Mouse (Mus musculus) natural killer cell, adult 2 months (primary cell): ENCODE measurements around the gene Babam2.

ENCODE experiments used
- DNase-seq, 2 experiments: peaks; one replicate each; pipeline ENCODE4 v3.0.0; 2022; ENCODE audit warnings: low spot score in 2 of 2

The Babam2 gene

DNA sequence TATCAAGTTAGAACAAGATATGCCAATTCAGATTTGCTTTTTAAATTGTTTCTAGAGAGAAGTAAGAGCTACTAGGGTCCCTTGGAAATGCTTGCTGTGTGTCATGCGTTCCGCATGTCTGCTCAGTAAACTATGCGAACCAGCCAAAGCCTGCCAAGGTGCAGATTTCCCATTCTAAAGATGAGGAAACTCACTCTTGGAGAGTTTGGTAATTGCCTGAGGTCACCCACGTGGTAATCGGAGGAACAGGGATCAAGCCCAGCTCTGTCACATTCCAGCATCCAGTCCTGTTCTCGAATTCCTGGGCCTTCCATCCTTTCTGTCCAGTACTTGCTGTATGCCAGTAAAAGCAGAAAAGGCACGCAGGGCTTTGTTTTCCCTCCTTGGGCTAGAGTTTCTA is 345.7 kb downstream of the Babam2 start:
- no peak for DNase-seq

DNA sequence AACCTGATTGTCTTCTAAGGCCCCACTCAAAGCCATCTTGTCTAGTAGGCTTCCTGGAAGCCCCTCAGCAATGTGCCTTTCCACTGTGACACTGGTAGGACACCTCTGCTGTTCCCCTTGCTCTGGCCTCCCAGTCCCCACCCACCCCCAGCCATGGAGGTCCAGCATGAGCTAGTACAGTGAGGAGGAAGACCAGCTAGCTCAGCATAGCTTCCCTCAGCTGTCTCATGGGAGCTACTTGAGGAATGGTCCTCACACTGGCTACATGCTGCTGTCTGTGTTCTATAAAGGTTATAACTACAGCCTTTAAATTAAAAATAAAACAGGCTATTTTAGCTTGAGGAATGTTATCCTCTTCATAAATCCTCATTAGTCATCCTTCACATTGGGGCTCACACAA is 346.5 kb downstream of the Babam2 start:
- no peak for DNase-seq

DNA sequence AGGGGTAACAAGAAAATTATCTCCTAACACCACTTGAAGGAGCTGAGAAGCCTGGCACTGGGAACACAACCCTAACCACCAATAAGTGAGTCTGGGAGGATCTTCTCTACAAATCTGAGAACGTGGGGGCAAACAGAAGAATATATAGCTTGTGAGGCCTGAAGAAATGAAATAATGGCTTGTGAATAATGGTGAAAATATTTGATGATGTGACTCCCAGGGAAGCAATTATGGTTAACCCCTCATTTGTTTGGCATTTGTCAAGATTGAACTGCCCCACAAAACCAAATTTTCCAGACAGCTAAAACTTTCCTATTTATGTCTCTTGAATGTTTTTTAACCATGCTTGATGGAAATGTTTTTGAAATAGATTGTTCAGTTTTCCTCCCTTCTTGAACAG is 354.4 kb downstream of the Babam2 start:
- no peak for DNase-seq

DNA sequence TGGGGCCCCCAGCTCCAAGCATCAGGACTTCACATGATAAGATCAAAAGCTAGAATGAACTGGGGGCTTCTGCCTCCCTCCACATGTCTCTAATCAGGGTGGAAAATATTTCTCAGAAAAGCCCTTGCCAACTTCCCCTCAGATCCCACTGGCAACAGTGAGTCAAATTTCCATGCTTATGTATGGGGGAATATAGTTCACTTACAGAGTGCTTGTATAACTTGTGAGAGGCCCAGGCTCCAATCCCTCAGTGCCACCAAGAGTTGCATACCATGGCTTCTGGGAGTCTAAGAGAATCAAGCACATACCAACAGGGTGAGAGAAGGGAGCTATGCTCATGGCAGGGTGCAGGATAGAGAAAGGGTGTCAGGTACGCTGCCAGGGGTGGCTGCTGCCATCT is 355.0 kb downstream of the Babam2 start:
- DNase-seq = no peak

DNA sequence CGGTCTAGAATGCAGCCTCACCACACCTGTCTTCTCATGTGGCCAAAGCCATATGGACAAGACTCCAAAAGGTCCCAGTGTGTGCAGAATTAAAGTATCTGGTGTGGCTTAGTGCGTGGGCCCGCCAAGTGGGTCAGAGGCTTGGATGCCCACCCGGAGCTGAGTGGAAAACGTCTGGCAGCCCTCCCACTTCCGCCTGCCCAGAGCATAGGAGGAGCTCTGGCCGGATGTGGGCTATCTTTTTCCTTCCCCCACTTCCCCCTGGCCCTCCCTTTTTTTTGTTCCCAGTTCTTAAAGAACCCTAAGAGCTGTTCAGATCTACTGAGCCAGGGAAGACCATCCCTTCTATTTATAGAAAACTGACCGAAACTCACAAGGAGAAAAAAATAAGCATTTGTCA is 356.0 kb downstream of the Babam2 start:
- DNase-seq = no peak

DNA sequence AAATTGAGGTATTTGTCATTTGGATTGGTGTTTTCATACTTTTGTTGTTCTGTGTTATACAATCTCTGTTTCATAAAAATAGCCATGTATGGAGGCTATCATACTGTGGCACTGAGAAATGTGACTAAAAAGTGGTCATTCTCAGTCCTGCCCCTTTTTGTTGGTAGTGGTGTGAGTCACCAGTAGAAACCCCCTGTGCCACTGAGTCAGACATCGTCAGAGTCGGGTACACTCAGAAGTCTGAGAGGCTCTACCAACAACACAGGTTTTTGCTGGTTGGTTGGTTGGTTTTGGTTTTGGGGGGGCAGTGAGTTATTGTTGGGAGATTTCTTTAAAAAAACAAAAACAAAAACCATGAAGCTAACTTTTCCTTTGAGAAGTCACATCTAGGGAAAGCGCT is 358.2 kb downstream of the Babam2 start:
- DNase-seq = no peak

DNA sequence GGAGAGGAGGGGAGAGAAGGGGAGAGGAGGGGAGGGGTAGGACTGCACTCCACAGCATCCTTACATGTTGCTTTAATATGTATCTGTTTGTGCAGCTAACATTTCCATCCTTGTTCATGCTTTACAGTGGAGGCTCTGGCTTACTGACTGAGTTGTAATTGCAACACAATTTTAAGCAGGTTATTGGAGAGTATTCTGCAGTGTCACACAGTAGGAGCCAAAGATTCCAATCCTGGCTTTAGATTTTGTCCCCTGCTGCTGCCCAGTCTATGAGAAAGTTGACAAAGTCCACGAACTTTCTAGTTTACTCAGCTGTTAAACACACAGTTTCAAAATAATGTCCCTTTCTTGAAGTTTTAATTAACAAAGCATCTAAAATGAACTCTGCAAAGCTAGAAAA is 358.6 kb downstream of the Babam2 start:
- DNase-seq = no peak

DNA sequence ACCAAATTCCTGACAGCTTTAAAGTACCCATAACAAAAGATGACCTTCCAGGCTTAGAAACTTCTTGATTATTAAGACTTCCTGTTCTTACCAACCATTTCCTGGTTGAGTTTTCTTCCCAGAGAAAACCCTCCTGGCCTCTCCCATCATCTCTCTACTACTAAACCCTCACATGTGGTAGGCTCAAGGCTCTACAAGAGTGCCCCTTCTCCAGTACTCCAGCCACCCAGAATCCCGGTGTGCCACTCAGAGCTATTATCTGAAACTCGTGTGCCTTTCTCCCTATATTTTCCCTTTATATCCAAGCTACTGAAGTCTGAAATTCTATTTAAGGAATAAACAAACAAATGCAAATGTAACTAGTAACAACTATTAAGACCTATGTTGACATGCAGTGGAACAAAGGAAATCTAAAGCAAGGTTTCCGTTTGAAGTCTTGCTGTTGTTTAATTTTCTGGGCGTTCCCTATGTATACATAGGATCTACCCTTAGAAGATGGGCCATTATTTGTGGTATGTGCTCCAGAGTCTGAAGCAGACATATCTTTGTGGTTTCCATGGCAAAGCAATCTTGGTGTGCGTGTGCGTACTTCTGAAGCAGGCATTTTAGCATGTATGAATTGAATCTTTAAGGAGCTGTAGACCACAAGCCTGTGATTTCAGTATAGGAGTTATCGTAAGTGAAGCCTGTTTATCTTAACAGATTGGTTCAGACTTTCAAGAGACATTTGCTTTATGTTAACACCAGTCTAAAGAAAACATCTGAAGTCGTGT is 361.2 kb downstream of the Babam2 start:
- no peak for DNase-seq

DNA sequence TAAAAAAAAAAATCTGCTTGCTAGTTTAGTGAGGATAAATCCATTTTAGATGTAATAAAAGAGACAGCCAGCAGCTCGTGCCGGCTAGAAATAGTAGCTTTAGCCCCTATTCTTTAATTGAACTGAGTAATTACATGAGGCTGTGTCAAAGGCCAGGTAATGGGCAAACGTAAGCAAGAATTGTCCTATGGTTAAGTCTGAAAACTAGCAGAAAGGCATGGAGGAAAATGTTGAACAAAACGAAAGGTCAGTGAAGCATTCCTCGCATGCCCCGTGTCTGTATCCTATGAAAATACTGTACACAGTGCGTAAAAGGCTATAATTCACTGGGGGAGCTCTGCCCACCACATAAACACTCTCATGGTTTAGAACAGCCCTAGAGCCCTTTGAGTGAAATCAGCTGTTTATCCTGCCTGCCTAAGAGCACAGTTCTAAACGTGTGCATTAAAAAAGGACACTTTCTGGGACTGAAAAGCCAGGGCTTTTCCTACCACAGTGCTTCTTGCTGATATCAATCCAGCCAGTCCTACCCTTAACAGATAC is 361.8 kb downstream of the Babam2 start:
- no peak for DNase-seq

DNA sequence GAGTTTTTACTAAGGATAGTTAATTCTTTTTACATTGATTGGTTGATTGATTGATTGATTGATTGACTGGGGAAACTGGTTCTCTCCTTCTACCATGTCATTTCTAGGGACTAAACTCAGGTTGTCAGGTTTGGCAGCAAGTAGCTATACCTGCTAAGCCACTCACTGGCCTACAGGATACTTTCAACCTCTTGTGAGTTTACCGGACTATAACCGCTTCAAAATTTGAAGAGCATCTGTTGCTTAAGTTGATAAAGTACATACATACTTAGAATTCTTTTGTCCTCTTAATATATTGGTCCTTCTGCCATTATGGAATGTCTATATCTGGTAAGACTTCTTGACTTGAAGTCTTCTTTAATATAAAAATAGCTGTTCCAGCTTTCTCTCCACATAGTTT is 363.0 kb downstream of the Babam2 start:
- DNase-seq = no peak

DNA sequence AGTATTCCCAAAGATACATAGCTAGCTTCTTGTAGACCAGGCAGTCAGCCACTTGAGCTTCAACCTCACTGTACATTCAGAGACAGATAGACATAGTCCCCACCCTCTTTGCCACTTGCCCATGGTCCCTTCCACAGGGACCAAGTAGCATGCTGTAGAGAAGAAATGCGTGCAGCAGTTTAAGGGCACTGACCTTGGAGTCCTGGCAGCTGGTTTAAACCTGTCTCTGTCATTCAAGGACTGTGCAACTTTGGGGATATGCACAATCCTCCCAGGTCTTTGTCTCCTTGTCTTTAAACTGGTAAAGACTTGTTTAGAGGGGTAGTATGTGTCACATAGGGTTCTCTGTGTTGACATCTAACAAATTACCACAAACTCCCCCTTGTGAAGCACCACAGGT is 364.4 kb downstream of the Babam2 start:
- no peak for DNase-seq

DNA sequence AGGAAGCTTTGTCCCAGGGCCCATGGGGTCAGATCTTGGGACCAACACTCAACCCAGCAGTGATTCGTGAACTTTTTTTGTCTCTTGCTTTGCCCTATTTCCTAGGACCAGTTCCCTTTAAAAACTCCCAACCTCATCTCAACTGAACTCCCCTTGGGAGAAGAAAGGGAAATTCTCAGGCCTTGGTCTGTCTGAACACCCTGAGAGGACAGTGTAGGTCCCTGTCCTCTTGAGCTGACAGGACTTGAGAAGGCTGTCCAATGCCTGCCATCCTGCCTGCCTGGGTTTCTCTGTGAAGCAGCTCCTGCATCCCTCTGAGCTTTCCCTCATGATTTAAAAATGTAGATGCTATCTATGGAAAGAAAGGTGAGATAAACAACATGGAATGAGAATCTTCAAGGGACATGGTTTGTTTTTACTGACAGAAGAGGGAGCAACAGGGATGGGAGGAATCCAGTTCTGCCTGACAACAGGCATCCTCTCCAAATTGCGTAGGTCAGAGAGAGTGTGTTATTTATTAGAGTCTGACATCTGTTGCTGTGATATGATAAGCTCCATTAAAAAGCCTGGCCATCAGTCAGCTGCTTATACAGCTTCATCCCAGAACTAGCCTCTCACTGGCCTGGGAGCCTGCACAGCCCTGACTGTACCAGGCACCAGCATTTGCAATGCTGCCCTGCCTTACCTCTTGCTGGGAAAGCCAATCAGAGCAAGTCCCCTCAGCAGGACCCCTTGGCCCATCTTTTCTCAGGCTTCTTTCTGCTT is 367.0 kb downstream of the Babam2 start:
- DNase-seq = no peak

DNA sequence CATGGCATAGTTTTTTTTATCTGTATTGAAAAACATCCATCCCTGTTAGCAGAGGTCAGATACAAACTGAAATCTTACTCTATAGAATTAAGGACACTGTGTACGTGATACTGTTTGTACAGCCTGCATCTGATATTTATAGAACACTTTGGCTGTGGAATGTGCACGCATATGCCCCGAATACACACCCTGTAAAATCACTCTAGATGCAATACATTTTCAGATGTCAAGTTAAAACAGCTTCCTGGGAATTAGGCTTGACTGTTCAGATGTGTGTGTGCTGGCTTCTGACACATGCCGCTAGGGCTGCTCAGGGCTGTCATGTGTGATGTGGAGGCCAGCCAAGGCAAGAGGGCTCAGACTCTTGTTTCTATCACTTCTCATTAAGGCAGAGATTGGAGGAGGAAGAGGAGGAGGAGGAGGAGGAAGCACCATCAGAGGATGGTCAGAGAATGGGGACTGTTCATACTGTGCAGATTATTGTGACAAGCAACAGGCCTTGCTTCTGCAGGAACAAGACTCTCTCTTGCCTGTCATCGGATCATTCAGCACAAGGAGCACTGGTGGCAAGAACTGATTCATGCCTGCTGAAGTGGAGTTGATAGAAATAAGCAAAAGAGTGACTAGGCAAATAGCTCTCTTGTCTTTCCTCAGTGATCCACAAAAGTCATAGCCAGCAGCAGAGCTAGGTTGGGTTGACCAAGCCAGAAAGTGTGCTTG is 368.7 kb downstream of the Babam2 start:
- DNase-seq = no peak

DNA sequence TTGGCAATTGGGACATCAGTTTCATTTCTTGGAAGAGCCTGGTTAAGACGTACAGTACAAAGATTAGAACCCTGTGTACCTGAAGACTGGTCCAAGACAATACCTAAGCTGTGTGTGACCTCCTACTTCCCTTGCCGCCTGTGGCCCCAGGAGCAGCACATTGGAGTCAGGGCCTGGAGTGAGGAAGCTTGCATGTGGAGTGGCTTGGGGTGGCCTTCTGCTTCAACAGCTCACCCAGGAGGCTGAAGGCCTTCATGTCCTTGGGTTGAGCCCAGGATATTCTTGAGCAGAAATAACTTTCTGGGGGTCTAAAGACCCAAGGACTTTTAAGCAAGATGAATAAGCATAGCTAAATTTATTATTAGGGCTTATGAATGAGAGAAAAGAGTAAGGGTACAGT is 369.4 kb downstream of the Babam2 start:
- DNase-seq = no peak

DNA sequence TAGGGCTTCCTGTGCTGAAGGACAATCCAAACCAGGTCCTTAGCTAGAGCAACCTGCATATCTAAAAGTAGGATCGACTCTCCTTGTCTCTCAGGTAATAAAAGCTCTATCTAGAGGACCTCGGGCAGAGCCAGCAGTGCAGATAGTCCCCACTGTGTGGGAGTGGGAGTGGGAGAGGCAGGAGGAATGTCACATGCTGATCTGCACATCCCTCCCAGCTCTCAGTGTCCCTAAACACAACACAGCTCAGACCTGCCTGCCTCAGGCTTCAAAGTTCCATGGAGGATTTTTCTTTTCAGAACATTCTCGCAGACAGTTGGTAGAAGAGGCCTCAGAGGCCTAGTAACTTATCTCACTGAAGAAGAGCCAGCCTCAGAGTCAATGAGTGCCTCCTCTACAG is 371.1 kb downstream of the Babam2 start:
- DNase-seq = no peak

DNA sequence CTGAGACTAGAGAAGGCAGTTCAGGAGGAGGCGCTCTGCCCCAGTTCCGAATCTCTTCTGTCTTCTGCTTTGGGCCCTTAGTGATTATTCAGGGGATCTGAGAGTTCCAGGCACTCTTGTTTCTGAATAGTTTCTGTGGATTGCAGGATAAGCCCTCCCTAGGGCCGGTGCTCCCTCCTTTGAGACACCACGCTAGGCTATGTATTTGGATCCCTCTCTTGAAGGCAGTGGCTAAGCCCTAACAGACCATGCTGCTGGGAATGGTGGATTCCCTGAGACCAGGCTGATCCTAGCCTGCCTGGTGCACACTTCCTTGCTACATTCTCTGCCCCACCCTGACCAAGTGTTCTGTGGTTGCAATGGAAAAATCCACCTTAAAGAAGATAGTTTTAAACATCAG is 371.6 kb downstream of the Babam2 start:
- no peak for DNase-seq

DNA sequence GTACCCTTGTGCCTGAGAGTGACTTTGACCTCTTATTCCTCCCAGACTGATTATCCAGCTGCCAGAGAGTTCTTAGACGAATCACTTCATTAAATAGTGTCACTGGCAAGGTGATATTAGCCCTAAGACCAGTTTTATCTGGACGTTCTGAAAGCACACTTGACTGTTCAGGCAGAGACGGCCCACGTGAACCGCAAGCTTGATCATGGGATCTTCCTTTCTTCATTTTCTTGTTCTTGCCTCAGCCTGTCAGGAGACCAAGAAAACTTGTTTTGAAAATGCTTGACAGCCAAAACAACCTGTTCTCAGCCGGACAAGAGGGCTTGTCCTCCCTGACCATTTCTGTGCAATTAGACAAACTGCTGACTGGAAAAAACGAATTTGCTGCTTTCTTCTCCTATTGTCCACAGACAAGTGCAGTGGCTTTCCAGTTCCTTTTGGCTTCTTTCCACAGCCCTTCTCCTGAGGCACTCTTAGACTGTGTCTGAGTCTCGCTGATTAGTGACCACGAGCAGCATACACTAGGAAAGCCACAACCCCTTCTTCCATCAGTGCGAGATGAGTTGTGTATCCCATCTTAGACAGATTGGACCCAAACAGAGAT is 372.2 kb downstream of the Babam2 start:
- no peak for DNase-seq

DNA sequence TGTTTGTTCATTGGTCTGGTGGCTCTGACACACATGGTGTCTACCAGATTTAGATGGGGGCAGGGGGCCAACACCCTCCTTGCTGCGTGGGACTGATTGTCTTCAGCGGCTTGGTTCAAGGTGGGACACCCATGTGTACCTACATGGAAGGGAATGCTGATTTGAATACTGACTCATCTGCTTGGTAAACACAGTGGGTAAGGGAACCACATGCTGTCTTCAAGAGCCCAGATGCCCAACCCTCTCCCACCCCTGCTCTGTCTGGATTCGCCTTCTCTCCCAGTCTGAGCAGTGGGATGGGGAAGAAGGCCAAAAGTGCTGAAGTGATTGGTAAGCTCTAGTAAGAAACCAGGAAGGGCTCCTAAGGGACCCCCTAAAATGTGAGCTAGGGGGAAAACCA is 373.3 kb downstream of the Babam2 start:
- DNase-seq = no peak

DNA sequence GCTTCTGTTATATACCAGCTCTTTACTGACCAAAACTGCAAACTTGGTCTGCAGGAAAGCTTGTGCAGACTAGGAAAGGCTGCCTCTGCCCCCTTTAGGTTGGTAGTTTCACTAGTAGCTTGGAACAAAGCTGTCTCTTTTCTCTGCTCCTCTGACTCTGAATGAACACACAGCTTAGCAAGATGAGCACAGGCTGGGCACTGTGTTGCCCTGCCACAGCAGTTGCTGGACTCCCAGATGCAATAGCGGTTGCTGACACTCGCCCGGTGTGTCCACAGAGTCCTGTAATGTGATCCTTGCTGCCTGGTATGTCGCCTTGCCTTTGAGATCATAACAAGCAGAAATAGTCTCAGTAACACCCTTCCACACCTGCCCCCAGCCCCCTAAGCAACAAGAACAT is 373.8 kb downstream of the Babam2 start:
- DNase-seq = no peak

DNA sequence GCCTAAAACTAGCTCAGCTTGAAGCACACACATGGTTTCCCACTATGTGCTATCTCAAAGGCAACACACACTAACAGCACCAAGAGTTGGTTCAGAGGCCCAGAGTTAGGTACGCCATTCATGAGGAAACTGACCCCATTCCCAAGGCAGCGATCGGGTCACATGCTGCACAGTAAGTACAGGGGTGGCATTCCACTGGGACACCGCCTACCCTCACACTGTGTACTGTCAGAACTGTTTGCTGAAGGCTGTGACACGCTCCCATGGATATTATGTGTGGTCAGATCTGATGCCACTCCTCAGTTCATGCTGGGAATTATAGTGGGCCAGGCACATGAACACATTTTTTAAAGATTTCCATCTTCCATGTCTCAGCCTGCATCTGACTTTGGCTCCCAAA is 374.3 kb downstream of the Babam2 start:
- no peak for DNase-seq

DNA sequence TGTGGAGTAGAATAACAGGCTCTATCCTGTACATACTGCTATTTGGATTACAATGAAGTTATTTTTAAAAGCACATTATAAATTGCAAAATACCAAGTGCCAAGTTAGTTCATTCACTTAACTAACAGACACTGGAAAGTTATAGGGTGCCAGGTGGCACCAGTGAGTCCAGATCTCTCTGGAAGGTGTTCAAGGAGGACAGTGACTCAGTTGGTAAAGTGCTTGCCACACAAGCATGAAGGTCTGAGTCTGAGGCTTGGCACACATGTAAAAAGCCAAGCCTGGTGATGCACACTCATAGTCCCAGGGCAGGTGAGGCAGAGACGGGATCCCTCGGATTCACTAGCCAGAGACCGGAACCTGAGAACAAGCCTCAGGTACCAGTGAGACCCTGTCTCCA is 375.4 kb downstream of the Babam2 start:
- DNase-seq = no peak

DNA sequence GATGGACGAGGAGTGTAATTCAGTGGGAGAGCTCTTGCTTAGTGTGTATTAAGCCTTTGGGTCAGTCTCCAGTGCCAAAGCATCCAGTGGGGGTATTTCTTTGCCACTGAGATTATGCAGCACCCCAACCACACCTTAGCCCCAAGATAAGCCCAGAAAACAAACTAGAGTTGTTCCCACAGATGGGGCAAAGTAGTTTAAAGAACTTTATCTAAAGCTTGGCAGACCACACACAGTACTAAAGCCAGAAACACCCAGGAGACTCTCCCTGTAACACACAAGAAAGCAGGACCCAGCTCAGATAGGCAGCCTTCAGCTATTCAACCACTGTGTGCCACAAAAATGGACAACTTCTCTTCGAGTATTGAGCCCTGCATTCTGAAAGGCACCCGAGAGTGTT is 376.6 kb downstream of the Babam2 start:
- DNase-seq = no peak
